Mouse (Mus musculus) intestine, embryonic 15.5 days (tissue): ENCODE results near the gene Camta2. TPM values are rescaled to one million over a fixed set of nuclear protein-coding genes. Genes with fewer than 3 reads are reported as not detected.

Source experiments
- ATAC-seq: fragments of 200-750 bp; cut with Nextera tagmentation; 2 replicates; pipeline ENCODE4 v1.8.0; 2017; ENCODE audit warnings: moderate TSS enrichment, moderate library complexity
- H3K27ac ChIP-seq: fragments of 300-500 bp; sonication (generic); 2 replicates; pipeline ENCODE4 v1.5.1; 2015; ENCODE audit warnings: mild to moderate bottlenecking, inconsistent platforms
- H3K27me3 ChIP-seq: fragments of 300-500 bp; sonication (generic); replicated peaks from 2 replicates; pipeline ENCODE4 v1.6.1; 2015; ENCODE audit warnings: inconsistent platforms
- H3K36me3 ChIP-seq: fragments of 300-500 bp; sonication (generic); 2 replicates; pipeline ENCODE4 v1.6.1; 2015; ENCODE audit warnings: inconsistent platforms
- H3K4me1 ChIP-seq: fragments of 300-500 bp; sonication (generic); replicated peaks from 2 replicates; pipeline ENCODE4 v1.6.1; 2015; ENCODE audit warnings: inconsistent platforms
- H3K4me2 ChIP-seq: fragments of 300-500 bp; sonication (generic); replicated peaks from 2 replicates; pipeline ENCODE4 v1.6.1; 2015; ENCODE audit warnings: mild to moderate bottlenecking, inconsistent platforms
- H3K4me3 ChIP-seq: fragments of 300-500 bp; sonication (generic); replicated peaks from 2 replicates; pipeline ENCODE4 v1.5.1; 2015; ENCODE audit warnings: inconsistent platforms
- H3K9ac ChIP-seq: fragments of 300-500 bp; sonication (generic); 2 replicates; pipeline ENCODE4 v1.6.1; 2015; ENCODE audit warnings: inconsistent platforms
- H3K9me3 ChIP-seq: fragments of 300-500 bp; sonication (generic); 2 replicates; pipeline ENCODE4 v1.6.1; 2016; ENCODE audit warnings: inconsistent platforms
- WGBS: fragments of 180-500 bp; shearing (Covaris S2); methylation state at CpG from one replicate; pipeline ENCODE4 v1.1.7; 2015; 5-methylcytosine and 5-hydroxymethylcytosine counted together
- polyA plus RNA-seq: library from polyadenylated mRNA; unstranded; fragments of >200 nt; fragmentation: Nextera tagmentation; extraction: Ambion mirVana; gene quantifications from 2 replicates; pipeline ENCODE4 v1.2.1, GENCODE M21; 2015

The Camta2 gene
- polyA plus RNA-seq, 1 experiment from 2014 or later, result 12.1 TPM

- Histone ChIP-seq H3K9ac (peak overlapping the region; percentile 98), H3K4me3 (peak overlapping the region; percentile 99), H3K9me3 (no peaks in the 10 kb centered on the region), H3K4me2 (peak overlapping the region; percentile 87), H3K4me1 (peaks cover 52% of the 10 kb centered on the region), H3K27ac (peak overlapping the region; percentile 99), H3K27me3 (no peaks in the 10 kb centered on the region), H3K36me3 (peaks cover 29% of the 10 kb centered on the region)
- 44% methylated on average over 12 of the region's 12 CpGs for WGBS
- no peak for ATAC-seq
Measured at GRCm38 (mm10) chr11:70652029-70652883, 35.6 kb downstream of the Camta2 start.

DNA sequence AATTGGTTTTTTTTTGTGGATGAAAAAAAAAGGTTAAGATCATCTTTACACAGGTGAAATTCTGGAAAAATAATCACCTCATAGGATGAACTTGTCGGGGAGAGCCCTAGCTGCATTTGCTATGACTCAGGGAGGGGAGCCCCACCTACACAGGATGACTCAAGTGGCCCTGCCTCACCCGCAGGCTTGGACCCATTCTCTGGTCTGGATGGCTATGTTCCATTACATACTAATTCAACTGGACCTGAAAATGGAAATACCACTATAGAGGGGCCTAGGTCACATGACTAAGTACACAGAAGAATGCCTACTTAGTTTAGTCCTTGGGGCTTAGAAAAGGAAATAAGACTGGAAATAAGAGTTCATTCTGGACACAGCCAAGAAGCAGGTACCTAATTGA, 36.5 kb downstream of the Camta2 start:
- no peaks in the 10 kb centered on the region for H3K27me3 ChIP-seq
- no peaks in the 10 kb centered on the region for H3K9me3 ChIP-seq
- WGBS, result 61% methylated on average over 2 of the region's 2 CpGs
- peaks cover 43% of the 10 kb centered on the region for H3K4me1 ChIP-seq
- H3K4me2 ChIP-seq, result peak overlapping the region; percentile 87
- H3K4me3 ChIP-seq, result peak overlapping the region; percentile 12; the same call in 1 of the 2 replicates
- H3K36me3 ChIP-seq, result peaks cover 29% of the 10 kb centered on the region
- H3K9ac ChIP-seq, result peak overlapping the region; percentile 18; the same call in 1 of the 2 replicates
- H3K27ac ChIP-seq, result no peak overlapping the region
- ATAC-seq, result no peak

GRCm38 (mm10) chr11:70650322-70651175, 37.4 kb downstream of the Camta2 start:
- Histone ChIP-seq H3K27ac (peak overlapping the region; percentile 68), H3K4me3 (peak overlapping the region; percentile 12), H3K9ac (peak overlapping the region; percentile 18; the same call in 1 of the 2 replicates), H3K27me3 (no peaks in the 10 kb centered on the region), H3K4me1 (peaks cover 45% of the 10 kb centered on the region), H3K9me3 (no peaks in the 10 kb centered on the region), H3K36me3 (peaks cover 29% of the 10 kb centered on the region), H3K4me2 (peak overlapping the region; percentile 87)
- no peak for ATAC-seq
- 65% methylated on average over 12 of the region's 12 CpGs for WGBS

GRCm38 (mm10) chr11:70649185-70649734, 38.6 kb downstream of the Camta2 start:
- Histone ChIP-seq H3K4me1 (peaks cover 48% of the 10 kb centered on the region), H3K36me3 (peaks cover 36% of the 10 kb centered on the region), H3K9ac (no peak overlapping the region), H3K4me2 (peak overlapping the region; percentile 91), H3K27ac (0 out of 2 replicates have a peak overlapping the region, but pooled peaks have one; percentile 32), H3K9me3 (no peaks in the 10 kb centered on the region), H3K27me3 (no peaks in the 10 kb centered on the region), H3K4me3 (peak overlapping the region; percentile 10)
- ATAC-seq, result no peak
- WGBS, result 72% methylated on average over 8 of the region's 8 CpGs

DNA sequence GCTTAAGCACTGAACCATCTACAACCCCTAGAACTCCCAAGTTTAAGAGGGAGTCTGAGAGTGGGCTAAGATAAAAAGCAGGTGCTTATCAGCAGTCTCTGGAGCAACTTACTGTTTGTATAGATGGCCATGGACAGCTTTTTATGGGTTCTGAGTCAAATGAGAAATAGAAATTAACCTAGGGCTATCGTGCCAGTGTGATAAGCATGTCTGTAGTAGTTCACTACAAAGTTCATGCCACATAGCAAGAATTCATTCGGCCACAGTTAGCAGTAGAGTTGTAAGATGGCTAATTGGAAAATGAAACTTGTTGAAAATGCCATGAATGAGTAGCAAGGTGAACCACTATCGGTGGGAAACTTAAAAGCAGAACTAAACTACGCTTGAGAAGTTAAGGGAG, 39.4 kb downstream of the Camta2 start:
- Histone ChIP-seq H3K27ac (peak overlapping the region; percentile 96), H3K36me3 (peaks cover 38% of the 10 kb centered on the region), H3K27me3 (no peaks in the 10 kb centered on the region), H3K4me3 (peak overlapping the region; percentile 67), H3K4me2 (peak overlapping the region; percentile 91), H3K9me3 (no peaks in the 10 kb centered on the region), H3K4me1 (peaks cover 48% of the 10 kb centered on the region), H3K9ac (peak overlapping the region; percentile 90)
- no peak for ATAC-seq
- 63% methylated on average over 4 of the region's 4 CpGs for WGBS

- Histone ChIP-seq H3K4me3 (peak overlapping the region; percentile 67), H3K36me3 (peaks cover 38% of the 10 kb centered on the region), H3K27ac (peak overlapping the region; percentile 96), H3K27me3 (no peaks in the 10 kb centered on the region), H3K4me2 (peak overlapping the region; percentile 91), H3K4me1 (peaks cover 48% of the 10 kb centered on the region), H3K9me3 (no peaks in the 10 kb centered on the region), H3K9ac (peak overlapping the region; percentile 90)
- WGBS, result 2% methylated on average over 28 of the region's 28 CpGs
- peak; percentile 37 for ATAC-seq
Measured at GRCm38 (mm10) chr11:70647716-70648420, 40.0 kb downstream of the Camta2 start.

DNA sequence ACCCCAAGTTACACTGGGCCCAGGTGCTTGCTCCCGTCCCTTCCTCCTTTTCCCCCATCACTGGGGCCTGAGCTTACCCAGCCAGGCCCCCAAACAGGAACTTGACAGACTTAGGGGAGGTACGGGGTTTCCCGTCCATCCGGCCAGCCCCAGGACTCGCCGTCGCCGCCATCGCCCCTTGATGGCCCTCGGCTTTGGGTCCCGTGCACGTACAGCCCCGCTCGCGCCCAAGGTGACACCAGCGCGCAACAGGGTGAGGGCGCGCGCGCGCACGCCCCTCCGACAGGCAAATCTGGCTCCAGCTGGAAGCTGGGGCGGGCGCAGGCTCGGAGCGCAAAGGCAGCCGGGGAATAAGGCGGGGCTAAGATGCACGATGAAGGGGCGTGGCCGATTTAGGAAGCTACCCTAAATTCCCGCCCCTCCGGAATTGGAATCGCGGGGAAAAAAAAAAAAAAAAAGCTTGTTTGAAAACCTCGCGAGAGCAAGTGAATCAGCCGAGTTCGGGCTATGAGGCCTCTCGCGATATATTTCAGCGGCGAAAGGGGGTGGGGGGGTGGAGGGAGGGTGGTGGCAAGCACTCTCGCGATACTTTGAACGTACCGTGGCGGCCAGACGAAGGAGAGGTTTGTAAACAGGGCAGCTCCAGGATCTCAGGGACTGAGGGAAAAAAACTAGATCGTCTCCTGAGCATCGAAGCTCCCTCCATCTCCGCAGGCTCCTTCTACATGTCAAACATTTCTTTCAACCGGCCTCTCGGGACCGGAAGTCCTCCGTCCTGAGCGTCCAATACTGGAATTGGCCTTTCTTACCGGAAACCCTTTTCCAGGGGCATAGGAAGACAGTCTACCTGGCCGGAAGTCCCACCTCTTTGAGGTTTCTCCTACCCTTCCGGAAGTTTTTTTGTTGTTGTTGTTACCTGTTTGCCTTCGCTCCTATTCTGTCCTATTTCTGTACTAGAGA, 40.9 kb downstream of the Camta2 start, which contains the start of the genes Rnf167 and Slc25a11:
TSS of gene Rnf167 (plus strand) at position 545 of the 960 bp plus-strand sequence.
TSS of gene Slc25a11 (minus strand) at position 789 of the 960 bp plus-strand sequence.
- H3K9ac ChIP-seq, result peak within 1 kb of the TSS; percentile 90
- H3K27ac ChIP-seq, result peak within 1 kb of the TSS; percentile 96
- H3K4me1 ChIP-seq, result peaks cover 41% of the 10 kb centered on the region
- H3K27me3 ChIP-seq, result no peaks in the 10 kb centered on the region
- under 1% methylated on average over 63 of the region's 63 CpGs for WGBS
- H3K36me3 ChIP-seq, result peaks cover 29% of the 10 kb centered on the region
- H3K9me3 ChIP-seq, result no peaks in the 10 kb centered on the region
- H3K4me3 ChIP-seq, result peak within 1 kb of the TSS; percentile 67
- peak within 1 kb of the TSS; percentile 91 for H3K4me2 ChIP-seq
- peak; percentile 91 for ATAC-seq

DNA sequence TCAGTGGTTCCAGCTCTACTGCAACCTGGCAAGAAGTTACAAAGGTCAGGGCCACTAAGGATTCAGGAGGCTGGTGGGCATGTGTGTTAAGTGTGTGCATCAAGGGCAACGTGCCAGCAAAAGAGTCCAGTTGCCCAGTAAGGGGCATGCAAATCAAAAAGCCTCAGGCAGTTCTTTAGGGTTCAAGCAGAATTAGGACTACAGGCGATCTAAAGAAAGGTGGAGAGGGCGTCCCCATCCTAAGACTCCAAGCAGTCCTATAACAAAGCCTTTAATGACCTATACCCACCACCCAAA, 41.7 kb downstream of the Camta2 start:
- Histone ChIP-seq H3K4me1 (peaks cover 35% of the 10 kb centered on the region), H3K4me2 (peak overlapping the region; percentile 70), H3K4me3 (peak overlapping the region; percentile 66), H3K9me3 (no peaks in the 10 kb centered on the region), H3K36me3 (peaks cover 24% of the 10 kb centered on the region), H3K9ac (peak overlapping the region; percentile 85), H3K27me3 (no peaks in the 10 kb centered on the region), H3K27ac (peak overlapping the region; percentile 87)
- ATAC-seq, result no peak; the same call in 1 of the 2 replicates
- 24% methylated on average over 3 of the region's 3 CpGs for WGBS

- Histone ChIP-seq H3K4me3 (peak overlapping the region; percentile 66), H3K9me3 (no peaks in the 10 kb centered on the region), H3K36me3 (peaks cover 19% of the 10 kb centered on the region), H3K4me1 (peaks cover 30% of the 10 kb centered on the region), H3K4me2 (peak overlapping the region; percentile 70), H3K9ac (peak overlapping the region; percentile 85), H3K27me3 (no peaks in the 10 kb centered on the region), H3K27ac (no peak overlapping the region)
- WGBS, result 87% methylated on average over 12 of the region's 12 CpGs
- no peak for ATAC-seq
Measured at GRCm38 (mm10) chr11:70645461-70646258, 42.2 kb downstream of the Camta2 start.

- Histone ChIP-seq H3K27ac (no peak overlapping the region), H3K36me3 (peaks cover 15% of the 10 kb centered on the region), H3K4me2 (no peak overlapping the region), H3K27me3 (no peaks in the 10 kb centered on the region), H3K4me1 (peaks cover 22% of the 10 kb centered on the region), H3K4me3 (no peak overlapping the region), H3K9ac (no peak overlapping the region), H3K9me3 (no peaks in the 10 kb centered on the region)
- ATAC-seq, result no peak
- WGBS, result 93% methylated on average over 8 of the region's 8 CpGs
Measured at GRCm38 (mm10) chr11:70644564-70645103, 43.3 kb downstream of the Camta2 start.
